Mouse (Mus musculus): Measurements from ENCODE around the gene Commd3. TPM values are rescaled to one million over a fixed set of nuclear protein-coding genes. Genes with fewer than 3 reads are reported as not detected.

Commd3 gene
- polyA plus RNA-seq, 1 experiment from 2014 or later = 135 TPM

DNA sequence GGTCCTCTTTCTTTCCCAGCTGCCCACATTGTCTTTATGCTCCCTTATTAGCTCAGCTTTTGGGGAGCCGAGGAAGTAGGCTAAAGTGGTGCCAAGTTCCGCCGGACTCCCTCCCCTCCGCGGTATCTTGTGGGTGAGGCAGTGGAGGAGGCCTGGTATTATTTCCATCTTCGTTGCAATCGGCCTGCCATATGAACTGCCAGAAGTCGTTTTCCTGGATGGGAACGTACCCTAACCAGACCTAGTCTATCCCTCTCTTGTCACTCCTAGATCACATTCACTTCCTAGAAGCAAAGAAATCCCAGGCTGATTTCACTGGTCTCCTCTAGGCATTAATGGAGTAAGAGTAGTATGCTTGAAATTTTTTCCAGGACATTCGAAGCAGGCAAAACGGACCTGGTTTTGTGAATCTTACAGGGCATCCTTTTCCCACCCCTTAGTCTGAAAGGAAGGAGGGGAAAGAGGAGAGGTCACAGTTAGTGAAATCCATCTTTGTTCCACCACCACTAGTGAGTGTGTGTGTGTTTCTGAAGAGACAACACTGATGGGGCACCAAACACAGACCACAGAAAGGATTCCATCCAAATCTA, 27.3 kb downstream of the Commd3 start:
- Histone ChIP-seq H3K27me3 (ENCODE audit: low read depth, poor library complexity, severe bottlenecking) (peaks cover 94% of the 10 kb centered on the region), H3K36me3 (no peaks in the 10 kb centered on the region), H3K4me1 (peaks cover 11% of the 10 kb centered on the region), H3K27ac (no peak overlapping the region), H3K4me3 (no peak overlapping the region), H3K9me3 (replicated peaks) (no peaks in the 10 kb centered on the region)
- no peak for DNase-seq (ENCODE audit: low spot score)
- 0% methylated on average over 11 of the region's 11 CpGs for WGBS

DNA sequence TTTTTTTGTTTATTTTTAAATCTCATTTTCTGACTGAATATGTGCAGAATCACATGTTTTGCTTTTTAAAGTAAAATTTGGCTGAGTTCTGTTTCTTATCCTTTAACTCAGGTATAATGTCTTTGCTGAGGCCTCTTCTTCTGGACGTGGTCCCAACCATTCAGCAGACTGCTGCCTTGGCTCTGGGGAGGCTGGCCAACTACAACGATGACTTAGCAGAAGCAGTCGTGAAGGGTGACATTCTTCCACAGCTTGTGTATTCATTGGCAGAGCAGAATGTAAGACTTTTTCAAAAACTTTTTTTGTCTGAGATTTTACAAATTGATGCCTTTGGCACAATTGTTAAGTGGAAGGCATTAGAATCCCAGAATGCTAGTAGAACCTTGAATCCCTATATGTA, 38.2 kb downstream of the Commd3 start:
- no peak for DNase-seq (ENCODE audit: low spot score)
- Histone ChIP-seq H3K36me3 (no peaks in the 10 kb centered on the region), H3K27me3 (ENCODE audit: low read depth, poor library complexity, severe bottlenecking) (peaks cover 13% of the 10 kb centered on the region; the same call in 1 of the 2 replicates), H3K4me3 (no peak overlapping the region), H3K27ac (no peak overlapping the region), H3K9me3 (replicated peaks) (no peaks in the 10 kb centered on the region), H3K4me1 (no peaks in the 10 kb centered on the region)
- WGBS = 79% methylated on average over 3 of the region's 3 CpGs

DNA sequence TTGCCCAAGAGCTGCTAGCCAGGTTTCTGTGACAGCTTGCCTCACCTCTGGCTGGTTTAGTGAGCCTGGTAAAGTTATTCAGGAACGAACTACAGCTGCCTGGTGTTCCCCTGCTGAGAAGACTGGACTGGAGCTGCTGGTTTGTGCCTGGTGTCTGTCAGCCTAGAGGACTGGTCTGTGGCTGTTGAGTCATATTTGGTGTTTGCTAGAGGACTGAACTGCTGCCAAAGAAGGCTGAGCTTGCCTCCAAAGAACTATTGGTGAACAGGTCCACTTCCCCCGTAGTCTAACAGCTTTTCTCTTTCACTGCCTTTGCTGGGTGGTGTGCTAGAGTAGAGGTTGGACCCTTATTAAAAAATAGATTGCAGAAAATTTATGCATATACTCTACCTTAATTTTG, 40.9 kb downstream of the Commd3 start:
- Histone ChIP-seq H3K4me1 (no peaks in the 10 kb centered on the region), H3K36me3 (no peaks in the 10 kb centered on the region), H3K4me3 (no peak overlapping the region), H3K9me3 (replicated peaks) (no peaks in the 10 kb centered on the region), H3K27ac (no peak overlapping the region), H3K27me3 (ENCODE audit: low read depth, poor library complexity, severe bottlenecking) (peaks cover 7% of the 10 kb centered on the region; the same call in 1 of the 2 replicates)
- WGBS = 78% methylated on average over 2 of the region's 2 CpGs
- DNase-seq (ENCODE audit: low spot score) = no peak

DNA sequence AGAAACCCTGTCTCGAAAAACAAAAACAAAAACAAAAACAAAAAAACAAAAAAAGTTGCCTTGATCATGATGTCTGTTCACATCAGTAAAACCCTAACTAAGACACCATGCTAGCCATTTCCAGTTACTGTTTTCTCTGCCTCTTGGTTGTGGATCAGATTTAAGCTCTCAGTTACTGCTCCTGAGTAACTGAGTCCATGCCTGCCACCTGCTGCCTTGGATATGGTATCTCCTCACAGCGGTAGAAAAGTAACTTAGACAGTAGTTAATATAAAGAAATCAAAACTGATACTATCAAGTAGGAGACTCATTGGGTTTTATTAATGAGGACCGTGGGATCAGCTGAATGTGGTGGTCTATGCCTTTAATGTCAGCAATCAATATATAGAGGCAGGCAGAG, 42.2 kb downstream of the Commd3 start:
- 81% methylated on average over 3 of the region's 3 CpGs for WGBS
- no peak for DNase-seq (ENCODE audit: low spot score)
- Histone ChIP-seq H3K9me3 (replicated peaks) (no peaks in the 10 kb centered on the region), H3K27me3 (ENCODE audit: low read depth, poor library complexity, severe bottlenecking) (peaks cover 7% of the 10 kb centered on the region; the same call in 1 of the 2 replicates), H3K4me1 (no peaks in the 10 kb centered on the region), H3K36me3 (no peaks in the 10 kb centered on the region), H3K4me3 (no peak overlapping the region), H3K27ac (no peak overlapping the region)

DNA sequence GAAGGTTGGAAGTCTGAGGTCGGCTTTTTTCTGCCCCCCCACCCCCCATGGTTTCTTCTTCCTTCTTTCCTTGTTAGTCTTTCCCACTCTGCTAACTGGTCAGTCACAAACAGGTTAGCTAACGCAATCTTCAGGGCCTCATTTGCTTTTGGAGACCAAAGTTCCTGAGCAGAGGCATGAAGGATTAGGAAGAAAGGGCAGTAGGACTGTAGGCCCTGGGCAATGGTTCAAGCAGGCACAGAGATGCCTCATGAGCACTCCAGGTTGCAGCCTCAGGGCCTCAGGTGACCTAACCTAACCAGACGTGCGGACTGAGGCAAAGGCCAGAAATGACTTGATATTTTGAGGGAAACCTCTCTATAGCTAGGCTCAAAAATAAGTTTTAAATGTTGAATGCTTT, 46.3 kb downstream of the Commd3 start:
- 85% methylated on average over 4 of the region's 4 CpGs for WGBS
- H3K4me3 ChIP-seq = no peak overlapping the region
- no peaks in the 10 kb centered on the region for H3K36me3 ChIP-seq
- no peak overlapping the region for H3K27ac ChIP-seq
- no peak for DNase-seq (ENCODE audit: low spot score)
- no peaks in the 10 kb centered on the region for H3K4me1 ChIP-seq
- no peaks in the 10 kb centered on the region for H3K9me3 ChIP-seq (replicated peaks)
- no peaks in the 10 kb centered on the region for H3K27me3 ChIP-seq (ENCODE audit: low read depth, poor library complexity, severe bottlenecking)

GRCm38 (mm10) chr2:18722208-18722830, 50.1 kb downstream of the Commd3 start:
- Histone ChIP-seq H3K9me3 (replicated peaks) (no peaks in the 10 kb centered on the region), H3K27me3 (ENCODE audit: low read depth, poor library complexity, severe bottlenecking) (no peaks in the 10 kb centered on the region), H3K4me3 (no peak overlapping the region), H3K36me3 (no peaks in the 10 kb centered on the region), H3K4me1 (no peaks in the 10 kb centered on the region), H3K27ac (no peak overlapping the region)
- 64% methylated on average over 3 of the region's 3 CpGs for WGBS
- DNase-seq (ENCODE audit: low spot score) = no peak

DNA sequence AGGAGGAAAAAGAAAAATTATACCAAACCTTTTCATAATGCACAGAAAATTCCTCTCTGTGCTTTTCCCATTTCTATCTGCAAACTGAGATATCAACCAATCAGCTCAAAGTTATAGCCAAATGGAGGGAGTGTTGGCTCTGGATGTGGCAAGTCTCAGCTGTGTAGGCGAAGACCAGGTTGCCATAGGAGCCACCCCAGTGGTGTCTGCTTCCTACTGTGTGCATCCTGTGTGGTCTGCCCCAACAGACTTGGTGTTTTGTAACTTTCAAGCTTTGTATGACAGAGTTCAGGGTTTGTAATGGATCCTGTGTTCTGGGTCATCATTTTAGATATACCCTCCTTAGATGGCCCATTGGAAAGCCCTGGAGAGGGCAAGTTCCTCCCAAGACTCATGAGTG, 52.3 kb downstream of the Commd3 start:
- no peak overlapping the region for H3K27ac ChIP-seq
- no peak overlapping the region for H3K4me3 ChIP-seq
- H3K9me3 ChIP-seq (replicated peaks) = no peaks in the 10 kb centered on the region
- H3K27me3 ChIP-seq (ENCODE audit: low read depth, poor library complexity, severe bottlenecking) = no peaks in the 10 kb centered on the region
- H3K4me1 ChIP-seq = no peaks in the 10 kb centered on the region
- no peak for DNase-seq (ENCODE audit: low spot score)
- no peaks in the 10 kb centered on the region for H3K36me3 ChIP-seq
- WGBS = 75% methylated on average over 1 of the region's 1 CpGs

Other genes with a start within 250 kb of the Commd3 start
- gene Bmi1, start 4.6 kb downstream of the Commd3 start, polyA plus RNA-seq (2016; fragmentation: Nextera tagmentation; extraction: Ambion mirVana) = 16.9 and 22.3 TPM in 2 replicates
- gene Spag6, start 21.6 kb downstream of the Commd3 start, polyA plus RNA-seq (2016; fragmentation: Nextera tagmentation; extraction: Ambion mirVana) = not detected in 2 replicates